Mouse (Mus musculus): ENCODE measurements around the gene Cluap1.

- no peak for TF ChIP-seq NRF1 (IDR thresholded peaks at IDR 0.05; ENCODE audit: insufficient read depth, low read depth, low read length, poor library complexity, severe bottlenecking)
- no peak for TF ChIP-seq ZNF384 (IDR thresholded peaks at IDR 0.05; ENCODE audit: low read depth, low read length)
- no peak for TF ChIP-seq CTCF (IDR thresholded peaks at IDR 0.05 in 2 of 3, conservative IDR thresholded peaks at IDR 0.05 in 1 of 3; ENCODE audit: control insufficient read depth in 1 of 3, insufficient read depth in 1 of 3, low read depth in 2 of 3, low read length in 3 of 3, poor library complexity in 1 of 3, severe bottlenecking in 1 of 3)
- TF ChIP-seq MAZ (IDR thresholded peaks at IDR 0.05; ENCODE audit: low read depth, low read length), result no peak
- no peak for TF ChIP-seq HCFC1 (IDR thresholded peaks at IDR 0.05; ENCODE audit: low read depth, low read length)
- no peak for TF ChIP-seq MXI1 (IDR thresholded peaks at IDR 0.05; ENCODE audit: low read depth, low read length)
- no peak for TF ChIP-seq POLR2AphosphoS5 (IDR thresholded peaks at IDR 0.05; ENCODE audit: borderline replicate concordance, low read depth, low read length)
- no peak for TF ChIP-seq MAFK (IDR thresholded peaks at IDR 0.05; ENCODE audit: borderline replicate concordance, low read depth, low read length)
Measured at GRCm38 (mm10) chr16:3951141-3951540, 42.5 kb downstream of the Cluap1 start.

Data from MEL (cell line).